Mouse (Mus musculus) adipocyte (in vitro differentiated cells): ENCODE results near the gene Cacna1c.

Experiments
- DNase-seq: peaks from one replicate; pipeline ENCODE4 v3.0.0-alpha.2; 2016; ENCODE audit warnings: low spot score

The Cacna1c gene

DNA sequence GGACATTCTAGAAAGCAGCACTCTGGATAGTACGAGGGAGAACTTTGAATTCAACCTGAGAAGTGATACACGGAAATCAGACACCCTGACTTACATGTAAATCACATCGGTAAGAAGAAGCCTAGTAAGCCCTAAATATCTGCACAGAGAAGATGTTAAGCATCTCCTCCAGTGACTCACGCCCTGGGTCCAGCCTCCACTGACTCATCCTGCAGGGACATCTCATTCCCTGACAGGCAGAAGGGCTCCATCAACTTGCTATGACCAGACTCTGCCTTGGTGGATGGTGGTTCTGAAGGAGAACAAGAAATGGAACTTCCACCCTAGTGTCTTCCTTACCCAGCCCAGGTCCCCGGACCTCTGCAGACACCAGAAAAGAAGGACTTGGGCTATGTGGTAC, 191.6 kb downstream of the Cacna1c start:
- DNase-seq: no peak

DNA sequence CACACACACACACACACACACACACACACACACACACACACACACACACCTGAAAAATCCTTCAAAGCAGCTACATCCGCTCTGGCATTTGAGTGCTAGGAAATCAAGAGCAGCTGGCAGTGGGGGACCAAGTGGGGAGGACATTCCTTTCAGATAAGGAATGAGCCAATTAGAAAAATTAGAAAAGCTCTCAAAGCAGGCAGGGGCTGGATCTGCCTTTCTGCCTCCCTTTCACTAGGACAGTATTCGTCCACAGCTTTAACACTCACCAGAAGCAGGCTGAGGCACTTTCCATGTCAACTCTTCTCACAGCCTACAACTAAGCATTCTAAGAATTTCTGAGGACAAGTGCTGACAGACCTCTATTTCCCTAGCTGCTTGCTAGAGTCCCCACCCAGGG, 194.8 kb downstream of the Cacna1c start:
- no peak for DNase-seq

DNA sequence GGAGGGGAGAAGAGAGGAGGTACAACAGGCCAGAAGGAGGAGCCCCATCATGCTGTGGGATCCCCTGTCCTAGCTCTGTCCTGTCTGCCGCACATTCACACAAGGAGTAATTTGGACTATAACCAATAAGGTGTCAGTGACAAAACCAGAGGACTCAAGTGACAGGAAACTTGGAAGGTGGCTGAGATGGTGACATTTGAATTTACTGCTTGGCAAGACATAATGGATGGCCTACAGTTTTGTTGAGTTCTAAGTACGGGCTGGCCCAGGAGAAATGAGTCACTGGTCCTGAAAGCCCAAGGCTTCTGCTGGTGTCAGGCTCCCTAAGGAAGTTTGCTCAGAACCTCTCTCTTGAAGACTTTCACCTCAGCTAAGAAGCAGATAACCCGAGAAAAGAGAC, 196.0 kb downstream of the Cacna1c start:
- DNase-seq: peak; percentile 11

DNA sequence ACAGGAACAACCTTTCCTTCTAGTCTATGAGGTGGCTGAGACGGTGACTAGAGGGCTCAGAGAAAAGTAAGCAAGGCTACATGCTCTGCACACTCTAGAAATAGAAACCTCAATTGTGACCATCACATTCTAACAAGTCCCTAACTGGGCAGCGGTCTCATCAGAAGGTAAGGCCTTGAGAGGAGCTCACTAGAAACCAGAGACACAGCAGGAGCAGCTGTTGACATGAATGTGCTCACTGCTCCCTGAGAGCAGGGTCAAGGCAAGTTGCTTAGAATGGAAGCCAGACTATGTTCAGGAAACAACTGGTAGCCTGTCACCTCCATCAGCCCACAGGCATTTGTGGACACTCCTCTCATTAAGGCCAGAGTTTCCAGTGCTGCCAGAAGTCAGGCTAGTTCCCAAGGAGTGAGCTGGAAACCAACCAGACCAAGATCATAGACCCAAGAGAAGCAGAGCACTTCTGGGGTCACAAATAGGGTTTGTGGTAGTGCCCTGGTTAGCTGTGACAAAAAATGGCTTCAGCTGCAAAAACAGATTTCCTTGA, 196.8 kb downstream of the Cacna1c start:
- DNase-seq: peak; percentile 22

DNA sequence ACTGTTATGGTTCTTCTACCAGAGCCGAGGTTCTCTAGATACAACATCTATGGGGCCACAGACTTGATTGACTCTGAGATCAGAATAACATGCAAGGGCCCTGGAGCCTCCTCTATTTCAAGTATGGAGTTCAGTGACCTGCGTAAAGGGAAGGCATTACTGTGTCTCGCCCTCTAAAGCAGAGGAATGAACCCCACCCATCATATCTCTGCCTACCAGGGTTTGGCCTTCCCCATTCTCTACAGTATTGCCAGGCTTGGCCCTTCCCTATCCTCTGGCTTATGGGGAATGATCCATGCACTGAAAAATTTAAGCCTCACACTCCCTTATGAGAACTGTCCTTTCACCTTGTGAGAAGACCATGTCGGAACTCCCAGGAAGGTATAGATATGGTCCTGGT, 198.8 kb downstream of the Cacna1c start:
- DNase-seq: no peak

DNA sequence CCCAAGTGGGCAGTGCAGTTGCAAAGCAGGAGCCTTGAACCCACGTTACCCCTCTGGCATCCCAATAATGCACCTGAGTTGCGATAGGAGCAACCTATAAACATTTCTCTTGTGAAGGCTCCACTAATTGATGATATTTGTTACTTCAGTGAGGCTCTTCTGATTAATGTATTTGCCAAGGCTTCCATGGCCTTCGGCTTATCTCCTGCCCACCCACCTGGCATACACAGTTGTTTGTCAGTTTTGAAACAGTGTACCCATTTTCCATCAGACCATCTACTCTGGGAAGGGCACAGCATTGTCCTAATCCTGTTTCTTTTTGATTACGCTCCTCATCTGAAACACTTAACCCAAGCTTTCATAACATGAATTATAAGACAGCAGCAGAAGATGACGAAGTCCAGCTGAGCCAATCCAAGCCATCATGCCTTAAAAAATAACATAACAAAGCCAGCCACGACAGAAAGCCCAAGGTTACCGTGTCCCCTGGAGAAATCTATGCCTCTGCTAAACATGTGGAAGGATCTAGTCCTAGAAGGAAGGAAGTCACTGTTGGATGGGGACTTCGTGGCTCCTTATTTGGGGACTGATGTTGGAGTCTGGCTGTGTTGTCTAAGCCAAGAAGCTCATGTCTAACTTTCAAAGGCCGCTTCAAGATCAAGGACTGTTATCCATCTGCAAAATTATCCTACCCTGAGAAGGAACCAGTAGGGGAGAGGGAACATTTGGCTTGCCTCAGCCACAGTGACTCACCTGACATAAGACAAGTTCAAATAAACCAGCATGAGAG, 201.8 kb downstream of the Cacna1c start:
- DNase-seq: no peak

DNA sequence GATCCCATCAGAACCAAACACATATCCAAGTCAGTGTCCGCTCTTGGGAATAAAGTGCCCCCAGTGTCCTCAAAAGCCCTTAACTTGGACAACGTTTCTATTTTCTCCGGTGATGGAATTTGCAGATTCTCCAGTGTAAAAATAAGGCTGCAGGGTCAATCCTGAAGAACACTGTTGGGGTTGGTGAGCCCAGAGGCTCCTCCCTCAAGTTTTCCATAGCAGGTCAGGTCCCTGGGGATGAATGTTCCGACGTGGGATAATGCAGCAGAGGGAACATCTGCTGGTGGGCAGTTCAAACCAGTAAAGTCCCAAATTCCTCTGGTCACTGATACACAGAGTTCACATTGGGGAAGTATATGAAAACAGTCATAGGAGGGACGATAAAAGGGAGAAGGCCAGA, 203.8 kb downstream of the Cacna1c start:
- DNase-seq: no peak

DNA sequence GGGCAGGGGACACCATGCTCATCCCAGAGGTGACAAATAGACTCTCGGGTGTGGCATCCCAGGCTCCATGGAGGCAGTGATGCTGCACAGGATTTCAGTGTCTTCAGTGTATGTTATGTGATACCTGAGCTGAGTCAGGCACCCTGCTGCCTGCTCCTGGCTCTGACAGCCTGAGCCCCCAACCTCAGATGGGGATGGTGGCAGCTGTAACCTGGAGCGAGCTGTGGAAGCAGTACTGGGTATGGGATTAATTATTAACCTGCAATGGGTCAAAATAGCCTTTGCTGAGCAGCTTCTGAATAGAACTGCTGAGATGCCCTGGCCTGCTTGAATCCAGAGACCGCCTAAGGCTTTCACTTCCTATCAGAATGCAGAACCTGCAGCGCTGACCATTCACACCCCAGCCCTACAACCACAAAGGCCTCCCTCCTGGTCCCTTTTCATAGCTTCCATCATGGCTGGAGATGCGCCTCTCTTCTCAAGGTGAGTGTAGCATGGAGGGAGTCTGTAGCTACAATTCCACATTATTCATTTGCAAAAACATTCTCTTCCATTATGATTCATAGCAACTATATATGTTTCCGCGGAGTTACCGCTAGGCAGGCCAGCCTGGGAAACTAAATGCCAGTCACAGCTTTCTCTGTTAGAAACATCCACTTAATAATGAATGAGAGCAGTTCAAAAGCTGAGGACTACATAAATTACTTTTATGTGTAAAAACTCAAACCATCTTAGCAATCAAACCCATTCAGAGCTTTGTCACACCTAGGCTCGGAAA, 206.0 kb downstream of the Cacna1c start:
- DNase-seq: no peak

DNA sequence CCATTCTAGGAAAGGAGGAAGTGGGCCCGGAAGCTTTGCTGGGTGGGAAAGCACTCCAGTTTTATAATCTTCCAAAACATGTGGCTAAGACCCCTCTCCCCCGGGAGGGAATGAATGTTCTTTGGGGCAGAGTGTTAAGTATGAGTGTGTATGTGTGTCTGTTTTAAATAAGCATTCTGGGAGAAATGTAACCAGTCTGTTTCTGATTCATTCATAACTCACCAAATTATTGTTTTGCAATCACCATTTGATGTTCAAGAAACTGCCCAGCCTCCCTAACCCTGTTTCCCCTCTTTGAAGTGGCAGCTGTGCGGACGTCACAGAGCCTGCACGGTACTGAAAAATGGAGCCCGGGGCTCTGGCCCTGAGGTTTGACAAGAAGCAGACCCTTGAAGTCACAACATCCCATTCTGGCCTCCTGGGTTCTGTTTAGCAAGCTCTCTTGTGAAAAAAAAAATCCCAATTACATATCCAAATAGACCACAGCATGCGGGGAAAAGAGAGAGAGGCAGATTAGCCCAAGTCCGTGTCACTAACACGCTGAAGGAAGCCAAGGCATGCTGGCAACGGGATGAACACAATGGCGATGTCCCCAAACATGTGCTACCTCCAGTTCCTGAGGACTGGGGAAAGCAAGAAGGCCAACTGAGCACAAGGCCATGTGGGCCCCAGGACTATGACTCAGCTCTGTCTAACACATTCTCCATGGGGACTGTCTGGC, 211.9 kb downstream of the Cacna1c start:
- no peak for DNase-seq

DNA sequence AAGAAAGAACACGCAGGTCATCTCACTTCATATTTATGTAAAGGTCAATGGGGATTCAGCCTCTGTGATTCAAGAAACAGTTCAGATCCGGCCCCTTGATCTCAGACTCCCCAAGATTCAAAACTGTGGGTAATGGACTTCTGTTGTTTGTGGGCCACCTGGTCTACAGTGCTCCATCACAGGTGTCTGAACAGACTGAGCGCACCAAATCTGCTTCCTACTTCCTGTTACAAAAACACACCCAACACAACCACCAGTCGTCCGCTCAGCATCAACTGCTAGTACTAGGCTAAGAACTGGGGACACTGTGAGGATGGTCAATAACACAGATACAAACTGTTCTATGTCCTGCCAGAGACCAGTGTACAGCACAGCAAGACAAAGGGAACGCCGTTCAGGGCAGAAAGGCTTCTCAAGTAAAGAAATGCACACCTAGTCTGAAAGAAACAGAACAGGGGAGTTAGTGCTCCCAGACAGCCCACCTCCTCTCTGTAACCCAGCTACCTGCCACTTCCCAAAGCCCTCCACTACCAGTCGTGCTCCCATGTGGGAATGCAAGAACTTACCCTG, 212.7 kb downstream of the Cacna1c start:
- no peak for DNase-seq

DNA sequence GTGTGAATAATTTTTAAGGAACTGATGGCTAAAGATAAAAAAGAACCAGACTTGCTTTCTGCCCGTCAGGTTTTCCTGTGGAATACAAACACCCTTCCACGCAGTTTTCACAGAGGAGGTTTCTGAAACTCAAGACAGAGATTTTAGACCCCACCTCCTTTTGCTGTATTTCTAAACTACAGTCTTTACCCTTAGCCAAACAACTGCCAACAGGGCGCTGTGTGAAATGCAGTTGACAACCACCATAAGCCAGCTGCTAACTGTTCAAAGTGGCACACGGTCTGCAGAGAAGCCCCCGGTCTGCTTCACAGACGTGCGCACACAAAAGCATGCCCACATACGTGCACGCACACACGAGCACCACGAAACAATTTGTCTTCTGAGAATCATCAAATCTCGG, 216.0 kb downstream of the Cacna1c start:
- DNase-seq: no peak

DNA sequence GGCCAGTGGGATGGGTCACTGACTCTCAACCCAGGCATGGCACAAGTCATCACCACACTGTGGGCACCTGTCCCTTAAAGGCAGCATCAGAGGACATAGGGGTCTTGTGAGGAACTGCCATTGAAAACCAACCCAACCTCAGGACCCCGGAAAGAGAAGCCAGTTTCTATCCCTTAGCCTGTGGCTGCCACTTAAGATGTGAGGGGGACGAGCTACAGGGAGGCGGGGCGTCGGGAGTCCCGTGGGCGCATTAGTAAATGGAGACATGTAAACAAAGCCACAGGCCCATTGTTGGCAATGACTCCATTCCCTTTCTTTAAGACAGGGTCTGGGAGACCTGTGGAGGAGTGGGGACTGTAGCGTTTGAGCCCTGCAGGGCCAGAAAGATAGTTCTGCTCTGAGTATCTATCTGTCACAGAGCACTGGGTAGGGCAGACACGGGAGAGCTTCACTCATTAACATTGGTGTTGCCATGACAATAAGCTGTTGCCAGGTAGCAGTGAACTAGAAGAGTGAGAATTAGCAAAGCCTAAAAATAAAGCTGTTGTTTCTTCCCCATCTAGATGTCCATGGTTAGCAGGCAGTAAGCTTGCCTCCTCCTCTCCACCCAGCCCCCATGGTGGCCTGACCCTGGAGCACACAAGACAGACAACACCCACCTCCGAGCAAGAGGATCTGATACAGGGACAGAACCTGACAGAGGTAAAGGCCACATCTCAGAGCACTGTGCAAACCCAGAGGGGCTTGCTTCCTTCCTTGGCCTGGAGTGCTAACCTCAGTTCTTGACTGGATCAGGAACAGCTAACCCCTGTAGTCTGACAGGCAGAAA, 218.6 kb downstream of the Cacna1c start:
- no peak for DNase-seq

DNA sequence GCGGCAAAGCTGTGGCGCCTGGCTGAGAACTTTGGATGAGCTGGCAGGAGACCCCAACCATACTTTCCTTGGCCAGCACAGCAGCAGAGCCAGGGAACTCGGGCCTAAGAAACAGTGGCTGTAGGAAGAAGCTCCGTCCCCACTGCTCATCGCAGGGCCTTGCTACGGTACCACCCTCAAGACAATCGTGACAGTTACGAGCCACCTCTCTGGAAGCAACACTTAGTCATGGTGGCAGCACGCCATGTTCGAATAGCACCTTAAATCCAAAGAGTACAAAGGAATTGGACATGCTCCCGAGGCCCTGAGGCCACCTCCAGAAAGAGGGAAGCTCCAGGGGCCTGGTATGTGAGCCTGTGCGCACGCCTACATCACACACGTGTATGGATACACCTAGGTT, 219.6 kb downstream of the Cacna1c start:
- no peak for DNase-seq

DNA sequence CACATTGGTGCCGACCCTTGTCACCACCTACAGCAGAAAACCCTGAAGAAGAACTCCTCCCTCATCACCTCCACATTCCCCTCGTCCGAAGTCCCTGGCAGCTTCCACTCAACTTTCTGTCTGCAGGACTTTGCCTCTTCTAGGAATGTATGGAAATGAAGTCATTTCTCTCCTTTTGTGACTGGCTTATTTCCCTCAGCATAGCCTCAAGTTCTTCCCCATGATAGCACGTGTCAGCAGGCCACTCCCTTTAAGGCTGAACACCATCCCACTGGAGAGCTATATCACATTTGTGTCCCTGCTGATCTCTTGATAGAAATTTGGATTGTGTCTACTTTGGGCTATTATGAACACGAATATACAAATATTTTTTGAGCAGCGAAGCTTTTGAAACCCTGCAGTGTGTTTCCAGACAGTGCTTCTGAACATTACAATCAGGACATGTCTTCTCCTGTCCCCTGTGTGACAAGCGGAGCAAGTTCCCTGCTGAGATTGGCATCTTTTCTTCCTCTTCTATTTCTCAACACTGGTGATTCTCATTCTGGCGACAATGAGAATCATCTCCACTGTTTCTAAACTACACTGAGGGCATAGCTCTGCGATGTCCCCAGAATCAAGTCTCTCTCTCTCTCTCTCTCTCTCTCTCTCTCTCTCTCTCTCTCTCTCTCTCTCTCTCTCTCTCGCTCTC, 224.2 kb downstream of the Cacna1c start:
- no peak for DNase-seq

DNA sequence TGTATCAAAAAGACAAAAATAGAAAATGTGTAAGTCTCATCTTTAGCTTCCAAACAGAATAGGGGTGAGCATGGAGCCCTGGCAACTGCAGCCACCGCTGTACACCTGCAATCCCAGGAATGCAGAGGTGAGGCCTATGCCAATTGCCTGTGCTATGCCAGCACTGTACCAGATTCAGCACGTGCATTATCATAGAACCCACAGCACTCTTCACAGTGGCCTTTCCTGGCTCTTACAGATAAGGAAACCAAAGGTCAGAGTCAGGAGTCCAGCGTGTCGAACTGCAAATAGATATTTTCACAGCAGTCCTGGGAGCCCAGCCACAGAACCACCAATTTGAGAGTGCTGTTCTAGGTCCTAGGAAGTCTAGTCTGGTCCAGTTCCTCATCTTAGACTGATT, 227.4 kb downstream of the Cacna1c start:
- no peak for DNase-seq

DNA sequence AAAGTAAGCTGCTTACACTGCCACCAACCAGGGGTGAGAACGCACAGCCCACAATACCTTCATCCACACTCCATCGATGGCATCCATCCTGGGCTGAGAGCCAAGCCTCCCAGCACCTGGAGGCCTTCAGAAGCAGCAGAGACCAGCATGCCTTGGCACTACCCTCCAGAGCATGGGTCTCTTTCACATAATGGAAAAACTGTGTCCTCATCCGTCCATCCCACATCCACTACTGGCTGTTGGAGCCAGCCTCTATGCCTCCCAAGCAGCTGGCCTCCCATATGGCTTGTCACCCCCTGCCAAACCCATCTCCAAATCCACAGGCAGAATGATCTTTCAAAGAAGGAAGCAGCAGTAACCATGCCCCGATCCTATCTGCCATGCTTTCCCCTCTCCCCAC, 229.3 kb downstream of the Cacna1c start:
- no peak for DNase-seq

DNA sequence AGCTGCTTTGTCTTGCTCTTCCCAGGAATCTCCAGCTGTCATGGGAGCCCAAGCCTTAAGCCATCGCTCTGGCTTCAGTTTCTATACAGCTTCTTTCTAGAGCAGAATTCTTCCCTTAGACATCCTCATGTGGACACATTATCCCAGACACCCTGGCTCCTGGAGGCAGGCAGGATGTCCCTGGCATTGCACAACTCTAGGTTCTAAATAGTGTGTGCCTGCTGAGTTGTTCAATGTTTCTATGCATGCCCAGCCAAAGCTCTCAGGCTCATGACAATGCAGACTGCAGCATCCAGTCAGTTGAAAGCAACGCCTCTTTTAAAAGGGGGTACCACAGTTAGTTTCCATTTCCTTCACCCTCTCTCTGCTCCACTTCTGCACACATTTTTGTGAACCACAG, 230.6 kb downstream of the Cacna1c start:
- DNase-seq: no peak

DNA sequence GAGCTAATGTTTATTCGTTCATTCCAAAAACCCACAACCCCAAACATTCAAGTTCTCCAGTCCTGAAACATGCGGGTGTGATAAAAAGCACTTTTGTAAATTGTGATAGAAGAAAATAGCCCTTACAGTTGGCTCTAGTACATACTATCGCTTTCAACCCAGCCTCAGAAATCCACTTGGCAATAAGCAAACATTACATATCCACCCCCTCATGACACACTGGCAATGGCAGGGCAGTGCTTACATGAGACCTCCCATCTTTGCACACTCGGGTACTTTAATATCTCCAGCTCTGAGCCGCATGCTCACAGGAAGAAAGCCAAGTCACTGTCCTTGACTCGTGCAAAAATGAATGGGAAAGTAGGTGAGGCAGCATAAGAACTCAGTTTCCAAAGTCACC, 232.4 kb downstream of the Cacna1c start:
- no peak for DNase-seq

DNA sequence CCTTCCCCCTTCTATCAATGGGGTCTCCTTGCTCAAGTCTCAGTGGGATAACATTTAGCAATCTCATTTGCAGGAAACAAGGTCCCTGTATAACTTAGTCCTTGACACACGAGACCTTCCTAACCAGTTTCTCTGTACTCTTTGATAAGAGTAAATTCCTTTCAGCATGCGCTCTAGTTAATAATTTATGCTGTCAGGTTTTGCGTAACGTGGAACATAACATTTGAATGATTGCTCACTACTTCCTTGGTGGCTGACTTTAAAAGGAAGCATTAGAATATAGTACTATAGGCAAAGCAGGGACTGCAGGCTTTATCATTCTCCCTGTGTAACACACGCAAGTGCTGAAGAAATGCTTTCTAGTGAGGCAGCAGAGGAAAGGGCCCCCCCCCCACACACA, 232.9 kb downstream of the Cacna1c start:
- DNase-seq: no peak

DNA sequence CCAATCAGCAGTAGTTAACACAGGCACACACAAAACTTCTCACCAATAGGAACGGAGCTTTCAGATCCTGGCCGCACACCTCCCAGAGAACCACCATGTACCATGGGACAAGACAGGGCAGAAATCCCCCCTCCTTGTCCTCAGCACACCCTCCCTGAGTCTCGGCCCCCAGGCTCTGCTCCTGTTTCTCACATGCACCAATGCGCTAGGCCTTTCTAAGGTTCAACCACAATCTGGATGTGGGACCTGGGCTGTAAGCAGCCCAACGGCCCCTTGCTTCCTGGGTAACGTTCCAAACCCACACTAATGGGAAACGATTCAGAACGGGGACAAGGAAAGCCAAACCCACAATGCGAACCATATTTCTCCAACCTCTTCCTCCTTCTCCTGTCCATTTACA, 237.7 kb downstream of the Cacna1c start:
- no peak for DNase-seq

DNA sequence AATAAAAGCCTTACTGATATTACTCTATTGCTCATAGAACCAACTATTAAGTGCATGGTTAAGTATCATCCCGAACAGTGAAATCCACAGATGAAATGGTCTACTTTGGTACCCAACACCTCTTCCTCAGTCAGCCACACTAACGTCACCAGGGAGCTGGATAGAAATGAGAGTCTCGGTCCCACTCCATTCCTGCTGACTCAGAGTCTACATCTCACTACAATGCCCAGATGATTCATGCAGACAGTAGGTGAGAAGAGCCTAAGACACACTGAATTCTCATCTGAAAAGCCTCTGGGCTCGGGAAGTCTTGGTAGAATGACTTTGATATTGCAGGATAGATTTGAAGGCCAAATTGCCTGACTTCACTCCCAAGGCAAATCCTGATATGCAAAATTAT, 240.0 kb downstream of the Cacna1c start:
- DNase-seq: no peak
